Mouse (Mus musculus): ENCODE results near the gene C1ql1. TPM values are rescaled to one million over a fixed set of nuclear protein-coding genes. Genes with fewer than 3 reads are reported as not detected.

Gene C1ql1
- polyA plus RNA-seq, 1 experiment = 0.87 TPM

- peaks cover 23% of the 10 kb centered on the region for H3K79me2 ChIP-seq (ENCODE audit: control insufficient read depth, insufficient read depth)
- peaks cover 15% of the 10 kb centered on the region for H3K79me3 ChIP-seq (ENCODE audit: low read depth)
- TF ChIP-seq CEBPB (IDR thresholded peaks at IDR 0.05; ENCODE audit: low read depth) = no peak
- TF ChIP-seq CTCF (IDR thresholded peaks at IDR 0.05; ENCODE audit: control insufficient read depth, insufficient read depth, insufficient read length) = no peak
- TF ChIP-seq MYOG (IDR thresholded peaks at IDR 0.05; ENCODE audit: control insufficient read depth, extremely low read depth, insufficient read length) = no peak
- TF ChIP-seq MAX (IDR thresholded peaks at IDR 0.05) = no peak
- TF ChIP-seq USF1 (IDR thresholded peaks at IDR 0.05; ENCODE audit: low read depth) = no peak
- no peak for TF ChIP-seq FOSL1 (IDR thresholded peaks at IDR 0.05; ENCODE audit: insufficient read depth, low read length, poor library complexity, severe bottlenecking)
- TF ChIP-seq MYOD1 (IDR thresholded peaks at IDR 0.05; ENCODE audit: control insufficient read depth, insufficient read length, low read depth) = no peak
- no peaks in the 10 kb centered on the region for H3K27me3 ChIP-seq (ENCODE audit: control insufficient read depth, insufficient read depth, insufficient read length)
- H3K36me3 ChIP-seq (ENCODE audit: control insufficient read depth, insufficient read depth) = peaks cover 99% of the 10 kb centered on the region
- no peak overlapping the region for H3K4me3 ChIP-seq (ENCODE audit: insufficient read depth, poor library complexity, severe bottlenecking)
- no peak overlapping the region for H3ac ChIP-seq (ENCODE audit: control insufficient read depth, insufficient read length, low read depth)
These were observed 35.1 kb downstream of the C1ql1 start for GRCm38 (mm10) chr11:102911376-102911775.

DNA sequence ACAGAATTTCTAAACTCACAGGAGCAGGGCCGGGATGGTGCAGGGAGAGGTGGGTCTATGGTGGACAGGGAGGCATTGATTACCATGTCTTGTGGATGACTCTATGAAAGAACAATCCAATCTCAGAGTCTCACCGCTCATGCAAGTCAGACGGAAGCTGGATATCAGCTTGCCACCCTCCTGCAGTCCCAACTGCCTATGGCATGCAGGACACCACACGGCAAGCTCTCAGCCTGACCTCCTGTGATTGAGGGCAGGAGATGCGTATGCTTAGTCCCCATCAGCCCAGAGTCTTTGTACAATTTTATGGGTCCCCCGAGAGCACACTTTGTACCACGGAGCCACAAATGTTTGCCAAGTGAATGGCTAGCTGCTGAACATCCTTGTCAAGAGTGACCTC lies 42.8 kb downstream of the C1ql1 start:
- H3ac ChIP-seq (ENCODE audit: control insufficient read depth, insufficient read length, low read depth) = no peak overlapping the region
- H3K79me3 ChIP-seq (ENCODE audit: low read depth) = no peaks in the 10 kb centered on the region
- peaks cover 40% of the 10 kb centered on the region for H3K36me3 ChIP-seq (ENCODE audit: control insufficient read depth, insufficient read depth)
- H3K79me2 ChIP-seq (ENCODE audit: control insufficient read depth, insufficient read depth) = no peaks in the 10 kb centered on the region
- no peaks in the 10 kb centered on the region for H3K27me3 ChIP-seq (ENCODE audit: control insufficient read depth, insufficient read depth, insufficient read length)
- TF ChIP-seq MYOG (IDR thresholded peaks at IDR 0.05; ENCODE audit: control insufficient read depth, extremely low read depth, insufficient read length) (no peak), CTCF (IDR thresholded peaks at IDR 0.05; ENCODE audit: control insufficient read depth, insufficient read depth, insufficient read length) (no peak), CEBPB (IDR thresholded peaks at IDR 0.05; ENCODE audit: low read depth) (no peak), MAX (IDR thresholded peaks at IDR 0.05) (no peak), USF1 (IDR thresholded peaks at IDR 0.05; ENCODE audit: low read depth) (no peak), MYOD1 (IDR thresholded peaks at IDR 0.05; ENCODE audit: control insufficient read depth, insufficient read length, low read depth) (no peak), FOSL1 (IDR thresholded peaks at IDR 0.05; ENCODE audit: insufficient read depth, low read length, poor library complexity, severe bottlenecking) (no peak)
- no peak overlapping the region for H3K4me3 ChIP-seq (ENCODE audit: insufficient read depth, poor library complexity, severe bottlenecking)

- Histone ChIP-seq H3ac (ENCODE audit: control insufficient read depth, insufficient read length, low read depth) (no peak overlapping the region), H3K27me3 (ENCODE audit: control insufficient read depth, insufficient read depth, insufficient read length) (no peaks in the 10 kb centered on the region), H3K79me2 (ENCODE audit: control insufficient read depth, insufficient read depth) (no peaks in the 10 kb centered on the region), H3K4me3 (ENCODE audit: insufficient read depth, poor library complexity, severe bottlenecking) (no peak overlapping the region), H3K79me3 (ENCODE audit: low read depth) (no peaks in the 10 kb centered on the region), H3K36me3 (ENCODE audit: control insufficient read depth, insufficient read depth) (peaks cover 24% of the 10 kb centered on the region)
- TF ChIP-seq USF1 (IDR thresholded peaks at IDR 0.05; ENCODE audit: low read depth) (no peak), MYOD1 (IDR thresholded peaks at IDR 0.05; ENCODE audit: control insufficient read depth, insufficient read length, low read depth) (no peak), MYOG (IDR thresholded peaks at IDR 0.05; ENCODE audit: control insufficient read depth, extremely low read depth, insufficient read length) (no peak)
These were observed 44.4 kb downstream of the C1ql1 start for GRCm38 (mm10) chr11:102902107-102902506.

- H3ac ChIP-seq (ENCODE audit: control insufficient read depth, insufficient read length, low read depth) = no peak overlapping the region
- peaks cover 15% of the 10 kb centered on the region for H3K36me3 ChIP-seq (ENCODE audit: control insufficient read depth, insufficient read depth)
- no peaks in the 10 kb centered on the region for H3K27me3 ChIP-seq (ENCODE audit: control insufficient read depth, insufficient read depth, insufficient read length)
- H3K79me2 ChIP-seq (ENCODE audit: control insufficient read depth, insufficient read depth) = no peaks in the 10 kb centered on the region
- TF ChIP-seq USF1 (IDR thresholded peaks at IDR 0.05; ENCODE audit: low read depth) (no peak), MYOG (IDR thresholded peaks at IDR 0.05; ENCODE audit: control insufficient read depth, extremely low read depth, insufficient read length) (no peak), CTCF (IDR thresholded peaks at IDR 0.05; ENCODE audit: control insufficient read depth, insufficient read depth, insufficient read length) (no peak), MYOD1 (IDR thresholded peaks at IDR 0.05; ENCODE audit: control insufficient read depth, insufficient read length, low read depth) (no peak), CEBPB (IDR thresholded peaks at IDR 0.05; ENCODE audit: low read depth) (no peak), MAX (IDR thresholded peaks at IDR 0.05) (no peak)
- no peak overlapping the region for H3K4me3 ChIP-seq (ENCODE audit: insufficient read depth, poor library complexity, severe bottlenecking)
- H3K79me3 ChIP-seq (ENCODE audit: low read depth) = no peaks in the 10 kb centered on the region
These were observed 45.3 kb downstream of the C1ql1 start for GRCm38 (mm10) chr11:102901199-102901598.

- H3ac ChIP-seq (ENCODE audit: control insufficient read depth, insufficient read length, low read depth) = no peak within 1 kb of the TSS
- H3K4me3 ChIP-seq (ENCODE audit: insufficient read depth, poor library complexity, severe bottlenecking) = no peak within 1 kb of the TSS
- TF ChIP-seq CTCF (IDR thresholded peaks at IDR 0.05; ENCODE audit: control insufficient read depth, insufficient read depth, insufficient read length) = peak; percentile 77
- TF ChIP-seq FOSL1 (IDR thresholded peaks at IDR 0.05; ENCODE audit: insufficient read depth, low read length, poor library complexity, severe bottlenecking) = no peak
- H3K27me3 ChIP-seq (ENCODE audit: control insufficient read depth, insufficient read depth, insufficient read length) = no peaks in the 10 kb centered on the region
- H3K79me3 ChIP-seq (ENCODE audit: low read depth) = no peaks in the 10 kb centered on the region
- H3K79me2 ChIP-seq (ENCODE audit: control insufficient read depth, insufficient read depth) = no peaks in the 10 kb centered on the region
- H3K36me3 ChIP-seq (ENCODE audit: control insufficient read depth, insufficient read depth) = peaks cover 11% of the 10 kb centered on the region
These were observed 45.7 kb downstream of the C1ql1 start, which contains the start of gene Gfap for GRCm38 (mm10) chr11:102900763-102901162. TSS of gene Gfap (minus strand) at chr11:102900912.

GRCm38 (mm10) chr11:102898408-102898807 lies 48.1 kb downstream of the C1ql1 start:
- no peaks in the 10 kb centered on the region for H3K79me2 ChIP-seq (ENCODE audit: control insufficient read depth, insufficient read depth)
- no peaks in the 10 kb centered on the region for H3K36me3 ChIP-seq (ENCODE audit: control insufficient read depth, insufficient read depth)
- no peaks in the 10 kb centered on the region for H3K27me3 ChIP-seq (ENCODE audit: control insufficient read depth, insufficient read depth, insufficient read length)
- no peaks in the 10 kb centered on the region for H3K79me3 ChIP-seq (ENCODE audit: low read depth)
- no peak overlapping the region for H3K4me3 ChIP-seq (ENCODE audit: insufficient read depth, poor library complexity, severe bottlenecking)
- H3ac ChIP-seq (ENCODE audit: control insufficient read depth, insufficient read length, low read depth) = no peak overlapping the region
- TF ChIP-seq USF1 (IDR thresholded peaks at IDR 0.05; ENCODE audit: low read depth) (no peak), CTCF (IDR thresholded peaks at IDR 0.05; ENCODE audit: control insufficient read depth, insufficient read depth, insufficient read length) (no peak), FOSL1 (IDR thresholded peaks at IDR 0.05; ENCODE audit: insufficient read depth, low read length, poor library complexity, severe bottlenecking) (no peak), MYOG (IDR thresholded peaks at IDR 0.05; ENCODE audit: control insufficient read depth, extremely low read depth, insufficient read length) (no peak), MAX (IDR thresholded peaks at IDR 0.05) (no peak), MYOD1 (IDR thresholded peaks at IDR 0.05; ENCODE audit: control insufficient read depth, insufficient read length, low read depth) (no peak), CEBPB (IDR thresholded peaks at IDR 0.05; ENCODE audit: low read depth) (no peak)

Measured in C2C12 (cell line).